Mouse (Mus musculus) brain, embryonic 14.5 days (tissue): Measurements from ENCODE around the gene Defb19. TPM values are rescaled to one million over a fixed set of nuclear protein-coding genes. Genes with fewer than 3 reads are reported as not detected.
A peak's percentile ranks its signal among the peaks of the same experiment; 100 is the strongest.

Source experiments
- DNase-seq: peaks from one replicate; pipeline ENCODE4 v3.0.0-alpha.2; 2011; ENCODE audit warnings: low read depth
- CTCF ChIP-seq: fragments of 200-500 bp; IDR thresholded peaks from 2 replicates; pipeline ENCODE4 v1.5.1; 2012; ENCODE audit warnings: inconsistent platforms, mild to moderate bottlenecking, moderate library complexity, borderline replicate concordance; ENCODE audit not compliant: insufficient read depth, insufficient read length; ENCODE audit errors: extremely low read depth
- POLR2A ChIP-seq: fragments of 200-500 bp; IDR thresholded peaks from 2 replicates; pipeline ENCODE4 v1.6.1; 2012; ENCODE audit warnings: mild to moderate bottlenecking, inconsistent platforms, borderline replicate concordance; ENCODE audit not compliant: poor library complexity, insufficient read depth, insufficient read length, severe bottlenecking; ENCODE audit errors: extremely low read depth
- polyA plus RNA-seq: library from polyadenylated mRNA; depleted of rRNA; stranded (reverse); fragments of >200 nt; gene quantifications from 2 replicates; pipeline ENCODE4 v1.2.3, GENCODE M21; 2012

The Defb19 gene
- polyA plus RNA-seq, 1 experiment: not detected

GRCm38 (mm10) chr2:152612193-152612592, 32.1 kb upstream of the Defb19 start:
- DNase-seq: peak; percentile 44
- TF ChIP-seq POLR2A: no peak
- TF ChIP-seq CTCF: no peak

GRCm38 (mm10) chr2:152608719-152609118, 28.6 kb upstream of the Defb19 start:
- TF ChIP-seq POLR2A (no peak), CTCF (no peak)
- DNase-seq: no peak

- DNase-seq: no peak
- TF ChIP-seq POLR2A (no peak), CTCF (no peak)
Observed at GRCm38 (mm10) chr2:152607746-152608145, 27.6 kb upstream of the Defb19 start.

- peak; percentile 42; the same call in 1 of the 2 replicates for TF ChIP-seq CTCF
- no peak for TF ChIP-seq POLR2A
- no peak for DNase-seq
Observed at GRCm38 (mm10) chr2:152604057-152604456, 23.9 kb upstream of the Defb19 start, which contains the start of gene Defb36. TSS of gene Defb36 (plus strand) at chr2:152604327.

- DNase-seq: no peak
- no peak for TF ChIP-seq POLR2A
- TF ChIP-seq CTCF: peak; percentile 42; the same call in 1 of the 2 replicates
Observed at GRCm38 (mm10) chr2:152601275-152601960, 21.3 kb upstream of the Defb19 start.

- DNase-seq: no peak
- TF ChIP-seq CTCF (no peak), POLR2A (no peak)
Observed at GRCm38 (mm10) chr2:152600076-152600475, 20.0 kb upstream of the Defb19 start.

GRCm38 (mm10) chr2:152599299-152599698, 19.2 kb upstream of the Defb19 start, which contains the start of gene Defb45:
TSS of gene Defb45 (minus strand) at chr2:152599399.
- no peak for TF ChIP-seq POLR2A
- no peak for TF ChIP-seq CTCF

GRCm38 (mm10) chr2:152589021-152589420, 8.9 kb upstream of the Defb19 start:
- TF ChIP-seq CTCF: no peak
- no peak for TF ChIP-seq POLR2A
- no peak for DNase-seq

More at GRCm38 (mm10) chr2:152599299-152599698, 19.2 kb upstream of the Defb19 start, which contains the start of gene Defb45:
- DNase-seq: no peak

- TF ChIP-seq CTCF (no peak), POLR2A (no peak)
- DNase-seq: no peak
Observed at GRCm38 (mm10) chr2:152588450-152588849, 8.3 kb upstream of the Defb19 start.

GRCm38 (mm10) chr2:152586926-152587560, 6.9 kb upstream of the Defb19 start:
- TF ChIP-seq POLR2A (no peak), CTCF (peak; percentile 27; the same call in 1 of the 2 replicates)
- peak; percentile 4 for DNase-seq

GRCm38 (mm10) chr2:152580612-152581011, 500 bp upstream of the Defb19 start:
- TF ChIP-seq CTCF: no peak
- no peak for TF ChIP-seq POLR2A
- DNase-seq: no peak
